Comparison of ENCODE assay signal across 10 mouse cellular contexts in the genomic region with DNA sequence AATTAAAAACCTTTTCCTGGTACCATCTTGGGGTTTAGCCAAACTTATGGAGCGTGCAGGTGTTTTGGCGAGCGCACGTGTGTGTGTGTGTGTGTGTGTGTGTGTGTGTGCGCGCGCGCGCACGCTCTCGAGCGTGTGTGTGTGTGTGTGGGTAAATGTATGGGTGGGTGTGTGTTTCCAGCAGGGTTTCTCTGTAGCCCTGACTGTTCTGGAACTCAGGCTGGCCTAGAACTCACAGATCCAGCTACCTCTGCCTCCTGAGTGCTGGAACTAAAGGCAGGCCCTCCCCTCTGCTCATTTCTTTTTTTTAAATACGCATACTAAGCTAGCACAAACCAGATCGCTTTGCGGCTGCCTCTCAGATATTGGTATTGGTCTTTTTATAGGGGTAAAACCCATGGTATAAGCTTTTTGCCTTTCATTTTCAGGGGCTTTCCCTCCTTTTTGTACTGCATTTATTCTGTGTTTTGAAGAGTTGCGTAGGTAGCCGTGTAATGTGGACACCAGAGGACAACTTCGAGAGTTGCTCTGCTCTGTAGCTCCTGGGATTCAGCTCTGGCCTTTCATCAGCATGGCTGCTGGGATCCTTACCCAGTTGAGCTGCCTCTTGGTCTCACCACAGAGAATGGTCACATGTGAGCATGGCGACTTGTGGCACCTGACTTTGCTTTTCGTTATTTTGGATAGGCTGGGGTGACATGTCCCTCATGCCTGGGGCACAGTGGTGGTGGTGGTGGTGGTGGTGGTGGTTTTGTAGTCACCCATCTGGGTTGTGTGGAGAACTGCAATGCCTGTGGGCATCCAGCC. TPM values are rescaled to one million over a fixed set of nuclear protein-coding genes. Genes with fewer than 3 reads are reported as not detected.
DNase-seq lines count a peak whose midpoint lies in the region; ATAC-seq and TF ChIP-seq lines count a peak whose summit lies in the region.
"Had no signal": no experiment of that assay in that cellular context is flagged by ENCODE, and none has a peak within 500 bp of the region (broad histone marks: within the 10 kb centered on the region; RNA-seq: fewer than 3 reads in every experiment).

No protein-coding gene starts in this region.

- no peak for TF ChIP-seq POLR2A in bone marrow, adult 2 months (IDR thresholded peaks at IDR 0.05; ENCODE audit: borderline replicate concordance, control insufficient read depth, low read depth, low read length)

- ATAC-seq in intestine, embryonic 14.5 days (replicated peaks; ENCODE audit: low FRiP score, low TSS enrichment, low read depth), result no peak
- no peak for ATAC-seq in intestine, embryonic 15.5 days
- no peak for ATAC-seq in liver, embryonic 12.5 days

- no peaks in the 10 kb centered on the region for H3K36me3 ChIP-seq in intestine, embryonic 14.5 days (ENCODE audit: control insufficient read depth, insufficient read depth, low read length)
- H3K36me3 ChIP-seq in intestine, embryonic 15.5 days, result no peaks in the 10 kb centered on the region
- no peaks in the 10 kb centered on the region for H3K36me3 ChIP-seq in liver, embryonic 12.5 days

- no peaks in the 10 kb centered on the region for H3K9me3 ChIP-seq in intestine, embryonic 14.5 days (ENCODE audit: control insufficient read depth, low read length)
- H3K9me3 ChIP-seq in intestine, embryonic 15.5 days, result no peaks in the 10 kb centered on the region
- H3K9me3 ChIP-seq in liver, embryonic 12.5 days (replicated peaks), result no peaks in the 10 kb centered on the region

- no peak overlapping the region for H3K9ac ChIP-seq in intestine, embryonic 14.5 days (ENCODE audit: low read length)
- H3K9ac ChIP-seq in intestine, embryonic 15.5 days, result no peak overlapping the region
- H3K9ac ChIP-seq in liver, embryonic 12.5 days, result no peak overlapping the region

- H3K4me2 ChIP-seq in intestine, embryonic 14.5 days (ENCODE audit: low read length), result peak overlapping the region; percentile 11; the same call in 1 of the 2 replicates
- no peak overlapping the region for H3K4me2 ChIP-seq in intestine, embryonic 15.5 days (replicated peaks)
- H3K4me2 ChIP-seq in liver, embryonic 12.5 days, result 0 out of 2 replicates have a peak overlapping the region, but pooled peaks have one; percentile 73

- no peaks in the 10 kb centered on the region; the same call in 1 of the 2 replicates for H3K4me1 ChIP-seq in intestine, embryonic 14.5 days (replicated peaks; ENCODE audit: control insufficient read depth, insufficient read depth, low read length)
- H3K4me1 ChIP-seq in intestine, embryonic 15.5 days (replicated peaks), result peaks cover 16% of the 10 kb centered on the region
- H3K4me1 ChIP-seq in bone marrow, adult 2 months (ENCODE audit: control insufficient read depth, insufficient read depth, low read length), result peaks cover 7% of the 10 kb centered on the region
- peaks cover 44% of the 10 kb centered on the region for H3K4me1 ChIP-seq in liver, embryonic 12.5 days

- no peak for DNase-seq in intestine, embryonic 14.5 days (ENCODE audit: low spot score)
- DNase-seq in B cell, adult 2 months, result peak; percentile 78 to 81
- no peak for DNase-seq in adrenal gland, adult 2 months
- no peak for DNase-seq in adrenal gland, postnatal 14 days
- DNase-seq in cerebellum, postnatal 14 days, result no peak
- DNase-seq: cerebellum, adult 11-12 months; layer of hippocampus, adult 9-11 months had no signal

- no peak overlapping the region for H3K27ac ChIP-seq in intestine, embryonic 14.5 days (ENCODE audit: low read depth)
- no peak overlapping the region for H3K27ac ChIP-seq in intestine, embryonic 15.5 days
- peak overlapping the region; percentile 83 for H3K27ac ChIP-seq in bone marrow, adult 2 months (ENCODE audit: control insufficient read depth, insufficient read depth, low read depth, low read length, poor library complexity)
- no peak overlapping the region for H3K27ac ChIP-seq in liver, embryonic 12.5 days

- no peak overlapping the region for H3K4me3 ChIP-seq in intestine, embryonic 14.5 days (ENCODE audit: low read depth, low read length)
- no peak overlapping the region for H3K4me3 ChIP-seq in intestine, embryonic 15.5 days (replicated peaks)
- H3K4me3 ChIP-seq in bone marrow, adult 2 months (replicated peaks; ENCODE audit: control insufficient read depth, low read depth, low read length), result peak overlapping the region; percentile 73
- no peak overlapping the region for H3K4me3 ChIP-seq in liver, embryonic 12.5 days

- 89% methylated on average over 20 of the region's 20 CpGs for WGBS in intestine, embryonic 14.5 days
- 82% methylated on average over 20 of the region's 20 CpGs for WGBS in intestine, embryonic 15.5 days
- 74% methylated on average over 20 of the region's 20 CpGs for WGBS in bone marrow, adult 2 months
- WGBS in liver, embryonic 12.5 days (ENCODE audit: insufficient replicate concordance), result 87% methylated on average over 20 of the region's 20 CpGs

- H3K27me3 ChIP-seq in intestine, embryonic 14.5 days (replicated peaks; ENCODE audit: control insufficient read depth, insufficient read depth, low read length), result peaks cover 37% of the 10 kb centered on the region
- H3K27me3 ChIP-seq in intestine, embryonic 15.5 days (replicated peaks), result peaks cover 24% of the 10 kb centered on the region
- H3K27me3 ChIP-seq in liver, embryonic 12.5 days (replicated peaks), result peaks cover 73% of the 10 kb centered on the region

- TF ChIP-seq CTCF in bone marrow, adult 2 months (IDR thresholded peaks at IDR 0.05; ENCODE audit: control insufficient read depth, insufficient read depth, low read length), result no peak

RNA-seq across cellular contexts. Expression of a gene that starts 3.0 kb away (rescaled TPM):
- polyA plus RNA-seq in intestine, embryonic 14.5 days (2014; fragmentation: Nextera tagmentation; extraction: Ambion mirVana), result 5.0 and 6.9 TPM in 2 replicates
- 6.6 and 7.2 TPM in 2 replicates for polyA plus RNA-seq in intestine, embryonic 15.5 days (2015; fragmentation: Nextera tagmentation; extraction: Ambion mirVana)
- polyA plus RNA-seq in bone marrow, adult 2 months (2011; ENCODE audit: insufficient read depth, insufficient read length, low replicate concordance, missing spikeins), result 123 and 179 TPM in 2 replicates
- polyA plus RNA-seq in liver, embryonic 12.5 days (2016; fragmentation: Nextera tagmentation; extraction: Ambion mirVana), result 5.7 and 6.0 TPM in 2 replicates
- total RNA-seq in adrenal gland, adult 2 months (2021), result 10 to 100 TPM; 34.4 to 53.0 TPM
- 94.5 and 128 TPM in 2 replicates for polyA plus RNA-seq in adrenal gland, adult 2 months (2012; rRNA removed)
- 73.8 and 95.6 TPM in 2 replicates for total RNA-seq in adrenal gland, postnatal 14 days (2021)

RNA-seq across cellular contexts. Expression of a gene that starts 16.8 kb away (rescaled TPM):
- polyA plus RNA-seq in intestine, embryonic 14.5 days (2014; fragmentation: Nextera tagmentation; extraction: Ambion mirVana), result 30.3 and 31.1 TPM in 2 replicates
- polyA plus RNA-seq in intestine, embryonic 15.5 days (2015; fragmentation: Nextera tagmentation; extraction: Ambion mirVana), result 21.5 and 24.3 TPM in 2 replicates
- polyA plus RNA-seq in bone marrow, adult 2 months (2011; ENCODE audit: insufficient read depth, insufficient read length, low replicate concordance, missing spikeins), result 514 and 1,002 TPM in 2 replicates
- 10.1 and 10.3 TPM in 2 replicates for polyA plus RNA-seq in liver, embryonic 12.5 days (2016; fragmentation: Nextera tagmentation; extraction: Ambion mirVana)
- 10 to 100 TPM in 1 of 2 experiments, 1 to 10 TPM in 1; 6.4 to 17.1 TPM for total RNA-seq in adrenal gland, adult 2 months (2021)
- 0.10 and 0.33 TPM in 2 replicates for polyA plus RNA-seq in adrenal gland, adult 2 months (2012; rRNA removed)
- total RNA-seq in adrenal gland, postnatal 14 days (2021), result 16.0 and 16.8 TPM in 2 replicates

Comparison
In these comparisons a context has a peak if more than half of its experiments do, and no peak if none do; other contexts are left out.
1. DNase-seq: peak in B cell, adult 2 months (2 of 2); none in intestine, embryonic 14.5 days (single experiment), adrenal gland, adult 2 months (single experiment), adrenal gland, postnatal 14 days (single experiment) and cerebellum, postnatal 14 days (0 of 2).
2. RNA of a gene that starts 3.0 kb away (polyA plus RNA-seq): 123 to 179 TPM in bone marrow, adult 2 months and 94.5 to 128 TPM in adrenal gland, adult 2 months; 5.0 to 6.9 TPM in intestine, embryonic 14.5 days, 6.6 to 7.2 TPM in intestine, embryonic 15.5 days and 5.7 to 6.0 TPM in liver, embryonic 12.5 days; every median in the first group is over 10 times any median in the second.
3. RNA of a gene that starts 16.8 kb away (polyA plus RNA-seq): 514 to 1,002 TPM in bone marrow, adult 2 months; 30.3 to 31.1 TPM in intestine, embryonic 14.5 days, 21.5 to 24.3 TPM in intestine, embryonic 15.5 days, 10.1 to 10.3 TPM in liver, embryonic 12.5 days and 0.10 to 0.33 TPM in adrenal gland, adult 2 months; every median in the first group is over 10 times any median in the second.